8 mouse cellular contexts compared by ENCODE assay signal in genomic region chr19:8798264-8798946, GRCm38 (mm10). TPM values are rescaled to one million over a fixed set of nuclear protein-coding genes. Genes with fewer than 3 reads are reported as not detected.
DNase-seq lines count a peak whose midpoint lies in the region; ATAC-seq lines count a peak whose summit lies in the region.

TSS of gene Polr2g (minus strand) at chr19:8798577.

- WGBS in intestine, embryonic 14.5 days: 1% methylated on average over 25 of the region's 25 CpGs

- H3K4me3 ChIP-seq in intestine, embryonic 14.5 days (ENCODE audit: low read depth, low read length): peak within 1 kb of the TSS; percentile 94

- H3K27ac ChIP-seq in intestine, embryonic 14.5 days (ENCODE audit: low read depth): peak within 1 kb of the TSS; percentile 54; the same call in 1 of the 2 replicates

- intact Hi-C loops in left cerebral cortex, postnatal 14 days (cut with DNase I): no loop called here

- H3K36me3 ChIP-seq in intestine, embryonic 14.5 days (ENCODE audit: control insufficient read depth, insufficient read depth, low read length): peaks cover 22% of the 10 kb centered on the region

- H3K4me1 ChIP-seq in intestine, embryonic 14.5 days (replicated peaks; ENCODE audit: control insufficient read depth, insufficient read depth, low read length): peaks cover 24% of the 10 kb centered on the region

- H3K9ac ChIP-seq in intestine, embryonic 14.5 days (ENCODE audit: low read length): peak within 1 kb of the TSS; percentile 79

- ATAC-seq in intestine, embryonic 14.5 days (replicated peaks; ENCODE audit: low FRiP score, low TSS enrichment, low read depth): peak; percentile 70

- H3K27me3 ChIP-seq in intestine, embryonic 14.5 days (replicated peaks; ENCODE audit: control insufficient read depth, insufficient read depth, low read length): no peaks in the 10 kb centered on the region

- no peaks in the 10 kb centered on the region for H3K9me3 ChIP-seq in intestine, embryonic 14.5 days (ENCODE audit: control insufficient read depth, low read length)

- peak; percentile 83 to 86 for DNase-seq in adrenal gland, adult 18-20 months (ENCODE audit: low spot score in 2 of 2)
- DNase-seq in embryo, embryonic 11 days: peak; percentile 96
- DNase-seq in gastrocnemius, postnatal 25 days: peak; percentile 92
- peak; percentile 89 for DNase-seq in intestine, embryonic 14.5 days (ENCODE audit: low spot score)
- DNase-seq in left cerebral cortex, postnatal 14 days (ENCODE audit: low spot score in 2 of 2): peak; percentile 92 to 95
- peak; percentile 95 for DNase-seq in mesoderm, embryonic 11.5 days (ENCODE audit: low read depth, low spot score)
- DNase-seq in right cerebral cortex, postnatal 36 days (ENCODE audit: low spot score in 2 of 2): peak; percentile 87 to 93
- DNase-seq in yolk sac, embryonic 10.5 days (ENCODE audit: low spot score): peak; percentile 91

- H3K4me2 ChIP-seq in intestine, embryonic 14.5 days (ENCODE audit: low read length): peak within 1 kb of the TSS; percentile 97

RNA-seq across cellular contexts. Expression of gene Polr2g, which starts in this region (rescaled TPM):
- 10 to 100 TPM; 81.3 to 97.9 TPM for total RNA-seq in adrenal gland, adult 18-20 months (2021)
- total RNA-seq in gastrocnemius, postnatal 25 days (2021): 10 to 100 TPM; 29.3 to 34.7 TPM
- polyA plus RNA-seq in intestine, embryonic 14.5 days (2014; fragmentation: Nextera tagmentation; extraction: Ambion mirVana): 148 and 151 TPM in 2 replicates
- 100 to 1,000 TPM; 108 to 110 TPM for total RNA-seq in left cerebral cortex, postnatal 14 days (2021)

Comparison
In these comparisons a context has a peak if more than half of its experiments do, and no peak if none do; other contexts are left out.
1. Peak in every context shown above with its lines: DNase-seq, ATAC-seq, H3K4me3 ChIP-seq and H3K27ac ChIP-seq.